Mouse (Mus musculus) limb, embryonic 10.5 days (tissue): ENCODE data around the gene Tmem92. TPM values are rescaled to one million over a fixed set of nuclear protein-coding genes. Genes with fewer than 3 reads are reported as not detected.
"Not testable (repeated sequence)": the region's sequence is repeated elsewhere in the genome, so short reads cannot be mapped to it uniquely, and the experiment has no call there.

Source experiments
- DNase-seq: peaks from one replicate; pipeline ENCODE4 v3.0.0-alpha.2; 2017; ENCODE audit warnings: low spot score
- H3K27ac ChIP-seq: fragments of 300-500 bp; sonication (generic); 2 replicates; pipeline ENCODE4 v1.5.1; 2016; ENCODE audit warnings: mild to moderate bottlenecking
- H3K27me3 ChIP-seq: fragments of 300-500 bp; sonication (generic); 2 replicates; pipeline ENCODE4 v1.6.1; 2016; ENCODE audit warnings: low read depth, mild to moderate bottlenecking; ENCODE audit not compliant: poor library complexity, severe bottlenecking
- H3K36me3 ChIP-seq: fragments of 300-500 bp; sonication (generic); 2 replicates; pipeline ENCODE4 v1.6.1; 2016; ENCODE audit warnings: mild to moderate bottlenecking, moderate library complexity
- H3K4me1 ChIP-seq: fragments of 300-500 bp; sonication (generic); 2 replicates; pipeline ENCODE4 v1.6.1; 2016
- H3K4me3 ChIP-seq: fragments of 300-500 bp; sonication (generic); 2 replicates; pipeline ENCODE4 v1.5.1; 2016; ENCODE audit warnings: mild to moderate bottlenecking, moderate library complexity
- H3K9me3 ChIP-seq: fragments of 300-500 bp; sonication (generic); replicated peaks from 2 replicates; pipeline ENCODE4 v1.6.1; 2016; ENCODE audit warnings: mild to moderate bottlenecking
- WGBS: fragments of 180-500 bp; shearing (Covaris S2); methylation state at CpG from one replicate; pipeline ENCODE4 v1.1.7; 2016; 5-methylcytosine and 5-hydroxymethylcytosine counted together
- polyA plus RNA-seq: library from polyadenylated mRNA; unstranded; fragments of >200 nt; fragmentation: Nextera tagmentation; extraction: Ambion mirVana; gene quantifications from 2 replicates; pipeline ENCODE4 v1.2.1, GENCODE M21; 2016

The Tmem92 gene
- not detected in 2 replicates for polyA plus RNA-seq

DNA sequence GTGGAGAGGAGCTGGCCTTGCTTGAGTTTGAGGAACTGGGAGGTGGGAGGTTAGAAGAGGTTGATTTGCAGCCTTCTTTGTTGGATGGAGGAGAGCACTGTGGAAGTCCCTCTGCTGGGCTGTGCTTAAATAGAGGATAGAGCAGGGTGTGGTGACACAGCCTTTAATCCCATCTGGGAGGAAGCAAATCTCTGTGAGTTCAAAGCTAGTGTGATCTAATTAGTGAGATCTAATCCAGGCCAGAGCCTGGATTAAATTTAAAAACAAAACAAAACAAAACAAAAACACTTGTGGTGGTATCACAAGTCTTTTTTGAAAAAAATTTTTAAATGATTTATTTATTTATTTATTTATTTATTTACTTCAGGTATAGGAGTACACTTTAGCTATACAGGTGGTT lies at the start of gene Tmem92:
TSS of gene Tmem92 (minus strand) at position 101 of the 400 bp plus-strand sequence.
- Histone ChIP-seq H3K4me1 (no peaks in the 10 kb centered on the region; the same call in 1 of the 2 replicates), H3K4me3 (no peak within 1 kb of the TSS), H3K27me3 (no peaks in the 10 kb centered on the region), H3K36me3 (no peaks in the 10 kb centered on the region), H3K9me3 (no peaks in the 10 kb centered on the region), H3K27ac (no peak within 1 kb of the TSS)
- no peak for DNase-seq

DNA sequence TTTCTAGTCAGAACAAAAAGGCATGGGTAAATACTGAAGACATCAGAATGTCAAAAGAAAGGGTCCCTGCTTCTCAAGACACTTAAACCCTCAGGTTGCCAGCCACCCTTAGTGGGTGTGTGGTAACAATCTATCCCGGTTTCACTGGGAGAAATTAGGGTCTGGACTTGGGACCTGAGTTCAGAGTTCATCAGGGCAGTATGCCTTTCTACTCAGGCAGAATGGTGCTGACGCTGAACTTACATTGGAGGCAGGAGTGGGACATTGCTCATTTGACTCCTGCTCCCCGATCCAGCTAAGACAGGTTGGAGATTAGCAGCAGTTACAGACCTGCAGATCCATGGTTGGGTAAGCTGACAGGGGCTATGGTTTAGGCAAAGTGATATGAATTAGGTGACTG lies 46.5 kb upstream of the Tmem92 start:
- no peak for DNase-seq
- H3K4me1 ChIP-seq = no peaks in the 10 kb centered on the region
- H3K27ac ChIP-seq = no peak overlapping the region
- WGBS = 77% methylated on average over 3 of the region's 3 CpGs
- H3K9me3 ChIP-seq = no peaks in the 10 kb centered on the region
- H3K27me3 ChIP-seq = no peaks in the 10 kb centered on the region
- H3K4me3 ChIP-seq = no peak overlapping the region
- no peaks in the 10 kb centered on the region for H3K36me3 ChIP-seq

DNA sequence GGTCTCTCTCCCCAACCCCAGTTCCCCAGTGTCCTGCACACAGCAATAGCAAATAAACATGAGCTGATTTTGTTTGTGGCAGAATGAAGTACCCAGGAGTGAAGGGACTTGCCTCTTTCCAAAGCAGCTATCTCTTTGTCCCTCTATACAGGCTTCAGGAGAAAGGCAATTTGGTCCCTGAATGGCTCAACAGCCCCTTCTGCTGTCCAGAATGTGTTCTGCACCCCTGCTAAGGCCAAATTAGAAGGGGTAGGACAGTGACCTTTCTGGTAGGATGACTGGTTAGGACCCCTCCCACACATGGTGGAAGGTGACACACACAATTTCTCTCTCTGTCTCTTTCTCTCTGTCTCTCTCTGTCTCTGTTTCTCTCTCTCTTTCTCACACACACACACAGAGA lies 36.9 kb upstream of the Tmem92 start:
- not testable (repeated sequence) for H3K27ac ChIP-seq, H3K9me3 ChIP-seq, H3K4me1 ChIP-seq, H3K36me3 ChIP-seq, H3K27me3 ChIP-seq, H3K4me3 ChIP-seq, DNase-seq

DNA sequence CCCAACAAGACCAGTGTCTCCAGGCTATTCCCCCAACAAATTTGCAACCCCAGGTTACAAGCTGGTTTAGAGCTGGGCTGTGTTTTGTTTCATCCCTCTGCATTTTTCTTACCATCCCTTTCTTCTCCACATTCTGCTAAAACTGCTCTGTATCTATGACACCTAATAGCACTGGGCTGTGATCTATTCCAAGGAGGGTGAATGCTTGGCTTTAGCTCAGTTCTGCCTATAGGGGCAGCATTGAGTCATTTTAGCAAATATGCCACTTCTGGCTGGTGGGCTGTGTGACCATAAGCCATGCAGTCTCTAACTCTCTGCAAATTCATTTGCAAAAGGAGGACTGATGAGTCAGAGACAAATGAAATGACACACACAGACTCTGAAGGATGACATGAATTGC lies 36.4 kb upstream of the Tmem92 start:
- DNase-seq, H3K36me3 ChIP-seq, H3K27me3 ChIP-seq, H3K4me3 ChIP-seq, H3K9me3 ChIP-seq, H3K27ac ChIP-seq, H3K4me1 ChIP-seq: not testable (repeated sequence)

- DNase-seq, H3K36me3 ChIP-seq, H3K4me3 ChIP-seq, H3K27ac ChIP-seq, H3K9me3 ChIP-seq, H3K4me1 ChIP-seq, H3K27me3 ChIP-seq: not testable (repeated sequence)
- WGBS = 70% methylated on average over 3 of the region's 3 CpGs
These were observed 29.0 kb upstream of the Tmem92 start for GRCm38 (mm10) chr11:94811537-94811936.

- Histone ChIP-seq H3K4me1 (no peaks in the 10 kb centered on the region), H3K27ac (no peak overlapping the region), H3K27me3 (no peaks in the 10 kb centered on the region), H3K9me3 (no peaks in the 10 kb centered on the region), H3K4me3 (no peak overlapping the region), H3K36me3 (no peaks in the 10 kb centered on the region)
- DNase-seq = no peak
These were observed 9.2 kb upstream of the Tmem92 start for GRCm38 (mm10) chr11:94791700-94792099.

DNA sequence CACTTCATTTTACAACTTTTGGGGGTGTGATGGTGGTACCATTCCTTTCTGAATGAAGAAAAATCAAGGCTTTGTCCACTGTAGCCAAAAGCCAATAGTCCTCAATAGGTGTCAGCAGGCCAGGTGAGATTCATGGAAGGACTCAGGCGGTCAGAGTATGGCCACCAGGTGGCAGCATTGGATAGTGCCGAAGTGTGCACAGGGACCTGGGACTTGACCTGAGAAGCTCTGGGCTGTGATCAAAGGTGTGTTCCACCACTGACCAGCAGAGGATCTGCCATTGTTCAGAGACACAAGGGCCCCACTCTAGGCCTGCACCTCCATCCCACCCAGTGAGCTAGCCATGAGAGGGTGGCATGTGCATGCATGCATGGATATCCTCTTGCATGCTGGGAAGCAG lies 2.7 kb upstream of the Tmem92 start:
- 4% methylated on average over 2 of the region's 2 CpGs for WGBS
- H3K4me3 ChIP-seq = no peak overlapping the region
- H3K27me3 ChIP-seq = no peaks in the 10 kb centered on the region
- H3K36me3 ChIP-seq = no peaks in the 10 kb centered on the region
- H3K9me3 ChIP-seq = no peaks in the 10 kb centered on the region
- no peak overlapping the region for H3K27ac ChIP-seq
- no peaks in the 10 kb centered on the region for H3K4me1 ChIP-seq
- DNase-seq = peak; percentile 80

GRCm38 (mm10) chr11:94774887-94775497 lies 7.5 kb downstream of the Tmem92 start:
- H3K4me1 ChIP-seq = no peaks in the 10 kb centered on the region; the same call in 1 of the 2 replicates
- no peak overlapping the region for H3K27ac ChIP-seq
- no peaks in the 10 kb centered on the region for H3K36me3 ChIP-seq
- no peak for DNase-seq
- no peak overlapping the region for H3K4me3 ChIP-seq
- WGBS = 91% methylated on average over 5 of the region's 5 CpGs
- H3K9me3 ChIP-seq = no peaks in the 10 kb centered on the region
- H3K27me3 ChIP-seq = no peaks in the 10 kb centered on the region

- DNase-seq = peak; percentile 35
- no peaks in the 10 kb centered on the region for H3K4me1 ChIP-seq
- H3K27me3 ChIP-seq = no peaks in the 10 kb centered on the region
- H3K4me3 ChIP-seq = no peak overlapping the region
- WGBS = 78% methylated on average over 1 of the region's 1 CpGs
- H3K36me3 ChIP-seq = no peaks in the 10 kb centered on the region
- no peak overlapping the region for H3K27ac ChIP-seq
- no peaks in the 10 kb centered on the region for H3K9me3 ChIP-seq
These were observed 8.7 kb downstream of the Tmem92 start for GRCm38 (mm10) chr11:94773851-94774250.

- Histone ChIP-seq H3K36me3 (no peaks in the 10 kb centered on the region), H3K27me3 (no peaks in the 10 kb centered on the region), H3K9me3 (no peaks in the 10 kb centered on the region), H3K4me1 (no peaks in the 10 kb centered on the region), H3K4me3 (no peak overlapping the region), H3K27ac (no peak overlapping the region)
- no peak for DNase-seq
- 79% methylated on average over 3 of the region's 3 CpGs for WGBS
These were observed 10.0 kb downstream of the Tmem92 start for GRCm38 (mm10) chr11:94772363-94773055.

DNA sequence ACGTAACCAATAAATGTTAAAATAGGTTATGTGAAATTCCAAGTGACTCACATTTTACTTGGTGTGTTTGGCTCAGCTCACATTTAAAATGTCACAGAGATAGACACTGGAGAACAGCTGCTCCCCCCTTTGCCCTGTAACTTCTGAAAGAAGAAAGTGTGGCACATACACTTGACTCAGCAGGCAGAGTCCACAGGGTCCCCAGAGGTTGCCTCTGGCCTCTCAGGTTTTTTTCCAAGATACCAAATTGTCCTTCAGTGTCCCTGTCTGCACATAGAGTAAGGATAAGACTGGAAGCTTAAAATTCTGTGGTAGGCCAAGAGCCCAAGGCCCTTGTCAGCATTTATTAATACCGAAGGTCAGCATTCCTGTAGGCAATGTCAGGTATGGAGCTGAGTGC lies 15.3 kb downstream of the Tmem92 start:
- H3K27ac ChIP-seq = no peak overlapping the region
- no peaks in the 10 kb centered on the region for H3K27me3 ChIP-seq
- 99% methylated on average over 2 of the region's 2 CpGs for WGBS
- H3K9me3 ChIP-seq = no peaks in the 10 kb centered on the region
- no peak overlapping the region for H3K4me3 ChIP-seq
- no peaks in the 10 kb centered on the region for H3K36me3 ChIP-seq
- no peak for DNase-seq
- H3K4me1 ChIP-seq = no peaks in the 10 kb centered on the region

DNA sequence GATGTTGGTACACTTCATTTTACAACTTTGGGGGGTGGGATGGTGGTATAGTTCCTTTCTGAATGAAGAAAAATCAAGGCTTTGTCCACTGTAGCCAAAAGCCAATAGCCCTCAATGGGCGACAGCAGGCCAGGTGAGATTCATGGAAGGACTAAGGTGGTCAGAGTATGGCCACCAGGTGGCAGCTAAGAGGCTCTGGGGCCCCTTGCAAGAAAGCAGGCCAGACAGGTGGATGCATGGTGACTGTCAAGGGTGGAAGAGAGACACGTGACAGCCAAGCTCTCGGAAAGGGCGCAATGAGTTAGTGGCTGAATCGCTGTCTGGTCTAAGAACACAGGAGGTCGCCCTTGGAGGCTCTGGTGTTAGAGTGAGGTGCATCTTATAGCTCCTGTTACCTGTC lies 19.7 kb downstream of the Tmem92 start:
- DNase-seq = no peak
- Histone ChIP-seq H3K4me3 (no peak overlapping the region), H3K9me3 (no peaks in the 10 kb centered on the region), H3K27me3 (no peaks in the 10 kb centered on the region), H3K4me1 (no peaks in the 10 kb centered on the region), H3K27ac (no peak overlapping the region), H3K36me3 (no peaks in the 10 kb centered on the region)
- 28% methylated on average over 6 of the region's 6 CpGs for whole genome bisulfite sequencing

GRCm38 (mm10) chr11:94762281-94762680 lies 20.2 kb downstream of the Tmem92 start:
- H3K27me3 ChIP-seq = no peaks in the 10 kb centered on the region
- DNase-seq = no peak
- no peaks in the 10 kb centered on the region for H3K36me3 ChIP-seq
- no peaks in the 10 kb centered on the region for H3K4me1 ChIP-seq
- no peaks in the 10 kb centered on the region for H3K9me3 ChIP-seq
- 87% methylated on average over 1 of the region's 1 CpGs for whole genome bisulfite sequencing
- H3K4me3 ChIP-seq = no peak overlapping the region
- H3K27ac ChIP-seq = no peak overlapping the region

DNA sequence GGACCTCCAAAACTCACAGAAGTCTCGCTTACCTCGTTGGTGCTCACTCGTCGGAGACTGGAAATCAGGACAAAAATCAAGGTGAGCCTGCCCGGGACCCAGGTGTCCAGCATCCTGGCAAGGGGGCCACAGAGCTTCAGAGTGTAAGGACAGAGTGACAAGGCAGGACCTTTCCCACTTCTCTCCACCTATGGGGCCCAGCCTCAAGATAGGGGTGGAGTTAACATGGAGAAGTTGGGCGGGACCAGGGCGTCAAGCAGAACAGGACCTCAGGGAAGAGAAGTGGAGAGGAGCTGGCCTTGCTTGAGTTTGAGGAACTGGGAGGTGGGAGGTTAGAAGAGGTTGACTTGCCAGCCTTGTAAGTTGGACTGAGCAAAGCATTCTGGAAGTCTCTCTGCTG lies 21.7 kb downstream of the Tmem92 start:
- Histone ChIP-seq H3K27ac (no peak overlapping the region), H3K9me3 (no peaks in the 10 kb centered on the region), H3K27me3 (no peaks in the 10 kb centered on the region), H3K4me3 (no peak overlapping the region), H3K4me1 (no peaks in the 10 kb centered on the region), H3K36me3 (no peaks in the 10 kb centered on the region)
- WGBS = 78% methylated on average over 7 of the region's 7 CpGs
- no peak for DNase-seq
